ENCODE assay signal across 8 mouse cellular contexts in genomic region chr9:59353253-59353639, GRCm38 (mm10). TPM values are rescaled to one million over a fixed set of nuclear protein-coding genes. Genes with fewer than 3 reads are reported as not detected.
A peak's percentile ranks its signal among the peaks of the same experiment; 100 is the strongest.
DNase-seq lines count a peak whose midpoint lies in the region; ATAC-seq lines count a peak whose summit lies in the region.

Gene Bbs4 (minus strand): TSS chr9:59353508.

- H3K27ac ChIP-seq in heart, embryonic 14.5 days (replicated peaks in 1 of 2; ENCODE audit: control insufficient read depth in 1 of 2, insufficient read depth in 1 of 2, low read depth in 2 of 2, low read length in 2 of 2), result peak within 1 kb of the TSS; percentile 79 to 82
- H3K27ac ChIP-seq in liver, embryonic 13.5 days, result peak within 1 kb of the TSS; percentile 68
- H3K27ac ChIP-seq in stomach, embryonic 16.5 days (ENCODE audit: low read length), result peak within 1 kb of the TSS; percentile 82

- DNase-seq in CD4-positive helper T cell, adult 2 months (ENCODE audit: low read depth, low spot score), result peak; percentile 88
- DNase-seq in brain, embryonic 18.5 days (ENCODE audit: low read depth, low spot score), result peak; percentile 47
- DNase-seq in kidney, postnatal 14 days, result peak; percentile 96
- DNase-seq in liver, embryonic 13.5 days, result peak; percentile 91
- peak; percentile 96 for DNase-seq in neural tube, embryonic 10.5 days (ENCODE audit: extremely low spot score, low spot score)

- peak; percentile 100 for ATAC-seq in erythroid progenitor cell, adult 5-6 weeks (replicated peaks; ENCODE audit: low FRiP score, poor library complexity, severe bottlenecking)
- peak; percentile 93 for ATAC-seq in heart, embryonic 14.5 days (ENCODE audit: insufficient number of reproducible peaks, insufficient read depth, low FRiP score, low read depth)
- ATAC-seq in liver, embryonic 13.5 days (ENCODE audit: low read depth), result peak; percentile 100
- peak; percentile 99 for ATAC-seq in stomach, embryonic 16.5 days (ENCODE audit: insufficient read depth, low FRiP score)

- H3K4me1 ChIP-seq in heart, embryonic 14.5 days (ENCODE audit: control insufficient read depth in 2 of 2, insufficient read depth in 2 of 2, low read length in 2 of 2), result no peaks in the 10 kb centered on the region
- H3K4me1 ChIP-seq in liver, embryonic 13.5 days (replicated peaks), result peaks cover 10% of the 10 kb centered on the region
- no peaks in the 10 kb centered on the region for H3K4me1 ChIP-seq in stomach, embryonic 16.5 days (ENCODE audit: control insufficient read depth, insufficient read depth, low read length)

- H3K27me3 ChIP-seq in heart, embryonic 14.5 days (ENCODE audit: control insufficient read depth, insufficient read depth, low read length), result no peaks in the 10 kb centered on the region
- H3K27me3 ChIP-seq in liver, embryonic 13.5 days, result no peaks in the 10 kb centered on the region
- H3K27me3 ChIP-seq in stomach, embryonic 16.5 days (ENCODE audit: control insufficient read depth, insufficient read depth, low read length), result no peaks in the 10 kb centered on the region

- WGBS in heart, embryonic 14.5 days, result 1% methylated on average over 32 of the region's 32 CpGs
- WGBS in liver, embryonic 13.5 days (ENCODE audit: insufficient replicate concordance), result under 1% methylated on average over 32 of the region's 32 CpGs
- WGBS in stomach, embryonic 16.5 days, result under 1% methylated on average over 32 of the region's 32 CpGs

- peak within 1 kb of the TSS; percentile 80 for H3K4me2 ChIP-seq in heart, embryonic 14.5 days (ENCODE audit: low read length)
- peak within 1 kb of the TSS; percentile 80 for H3K4me2 ChIP-seq in liver, embryonic 13.5 days
- peak within 1 kb of the TSS; percentile 83 for H3K4me2 ChIP-seq in stomach, embryonic 16.5 days (ENCODE audit: low read depth, low read length)

- no peaks in the 10 kb centered on the region for H3K36me3 ChIP-seq in heart, embryonic 14.5 days (ENCODE audit: control insufficient read depth, insufficient read depth, low read length)
- H3K36me3 ChIP-seq in liver, embryonic 13.5 days, result no peaks in the 10 kb centered on the region
- no peaks in the 10 kb centered on the region for H3K36me3 ChIP-seq in stomach, embryonic 16.5 days (ENCODE audit: control insufficient read depth, insufficient read depth, low read length)

- peak within 1 kb of the TSS; percentile 58 to 72 for H3K4me3 ChIP-seq in heart, embryonic 14.5 days (ENCODE audit: control insufficient read depth in 1 of 2, insufficient read depth in 1 of 2, low read depth in 1 of 2, low read length in 2 of 2)
- H3K4me3 ChIP-seq in liver, embryonic 13.5 days (replicated peaks), result peak within 1 kb of the TSS; percentile 70
- peak within 1 kb of the TSS; percentile 63 for H3K4me3 ChIP-seq in stomach, embryonic 16.5 days (replicated peaks; ENCODE audit: low read length)

- H3K9ac ChIP-seq in heart, embryonic 14.5 days (ENCODE audit: low read length), result peak within 1 kb of the TSS; percentile 79
- H3K9ac ChIP-seq in liver, embryonic 13.5 days, result peak within 1 kb of the TSS; percentile 78
- peak within 1 kb of the TSS; percentile 76 for H3K9ac ChIP-seq in stomach, embryonic 16.5 days (ENCODE audit: low read length)

- H3K9me3 ChIP-seq in heart, embryonic 14.5 days (ENCODE audit: control insufficient read depth, low read length), result no peaks in the 10 kb centered on the region
- no peaks in the 10 kb centered on the region for H3K9me3 ChIP-seq in liver, embryonic 13.5 days (replicated peaks)
- no peaks in the 10 kb centered on the region for H3K9me3 ChIP-seq in stomach, embryonic 16.5 days (replicated peaks; ENCODE audit: control insufficient read depth, low read length)

RNA-seq across cellular contexts. Expression of gene Bbs4, which starts in this region (rescaled TPM):
- total RNA-seq in erythroid progenitor cell, adult 5-6 weeks (2015; ENCODE audit: low replicate concordance), result 5.9 TPM in 1 of 2 replicates, not detected in the other
- total RNA-seq in erythroid progenitor cell, adult 5-6 weeks (2017; ENCODE audit: low replicate concordance), result 0.45 and 0.64 TPM in 2 replicates
- polyA plus RNA-seq in heart, embryonic 14.5 days (2014; fragmentation: Nextera tagmentation; extraction: Ambion mirVana), result 7.4 and 8.3 TPM in 2 replicates
- polyA plus RNA-seq in liver, embryonic 13.5 days (2015; fragmentation: Nextera tagmentation; extraction: Ambion mirVana), result 2.7 and 3.2 TPM in 2 replicates
- polyA plus RNA-seq in stomach, embryonic 16.5 days (2015; fragmentation: Nextera tagmentation; extraction: Ambion mirVana), result 10.1 and 10.7 TPM in 2 replicates

Comparison
In these comparisons a context has a peak if more than half of its experiments do, and no peak if none do; other contexts are left out.
1. Peak in every context shown above with its lines: DNase-seq, ATAC-seq, H3K4me3 ChIP-seq and H3K27ac ChIP-seq.